8 mouse cellular contexts compared by ENCODE assay signal in the genomic region with DNA sequence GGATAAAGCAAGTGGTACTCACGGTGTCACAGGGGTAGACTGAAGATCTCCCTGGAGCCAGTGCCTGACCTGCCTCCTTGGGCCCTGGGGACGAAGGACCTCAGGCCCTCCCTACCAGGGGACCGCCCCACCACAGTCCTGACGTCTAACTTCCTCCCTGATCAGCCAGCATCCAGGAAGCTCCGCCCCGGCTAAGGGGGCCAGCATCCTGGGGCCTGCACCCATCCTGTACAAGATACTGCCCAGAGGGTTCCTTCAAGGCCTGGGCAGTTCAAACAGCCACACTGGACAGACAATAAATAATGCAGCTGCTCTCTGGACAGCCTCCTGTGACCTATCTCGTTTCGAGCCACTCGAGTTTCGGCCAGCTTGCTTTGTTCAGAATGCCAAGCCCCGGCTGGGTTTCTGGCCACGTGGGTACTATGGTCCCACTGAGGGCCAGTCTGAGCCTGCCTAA.
DNase-seq lines count a peak whose midpoint lies in the region; ATAC-seq and TF ChIP-seq lines count a peak whose summit lies in the region.

No protein-coding gene starts in this region.

- H3K4me2 ChIP-seq in hindbrain, embryonic 12.5 days (replicated peaks) = no peak overlapping the region
- H3K4me2 ChIP-seq in liver, embryonic 13.5 days = 0 out of 2 replicates have a peak overlapping the region, but pooled peaks have one; percentile 9

- WGBS in hindbrain, embryonic 10.5 days = 74% methylated on average over 12 of the region's 12 CpGs
- 72% methylated on average over 12 of the region's 12 CpGs for WGBS in hindbrain, embryonic 12.5 days
- 46% methylated on average over 12 of the region's 12 CpGs for WGBS in heart, adult 2 months
- 44% methylated on average over 12 of the region's 12 CpGs for WGBS in liver, embryonic 13.5 days (ENCODE audit: insufficient replicate concordance)

- H3K4me3 ChIP-seq in hindbrain, embryonic 10.5 days = no peak overlapping the region
- H3K4me3 ChIP-seq in hindbrain, embryonic 12.5 days = no peak overlapping the region
- no peak overlapping the region for H3K4me3 ChIP-seq in heart, adult 2 months
- H3K4me3 ChIP-seq in liver, embryonic 13.5 days (replicated peaks) = no peak overlapping the region

- no peak for ATAC-seq in hindbrain, embryonic 12.5 days (ENCODE audit: low FRiP score)
- ATAC-seq in liver, embryonic 13.5 days (ENCODE audit: low read depth) = peak; percentile 42

- H3K9me3 ChIP-seq in hindbrain, embryonic 10.5 days = no peaks in the 10 kb centered on the region
- H3K9me3 ChIP-seq in hindbrain, embryonic 12.5 days (replicated peaks) = no peaks in the 10 kb centered on the region
- H3K9me3 ChIP-seq in liver, embryonic 13.5 days (replicated peaks) = no peaks in the 10 kb centered on the region

- TF ChIP-seq EP300 in heart, adult 2 months (IDR thresholded peaks at IDR 0.05; ENCODE audit: insufficient read depth, low read depth, low read length) = no peak

- TF ChIP-seq POLR2A in heart, adult 2 months (IDR thresholded peaks at IDR 0.05; ENCODE audit: insufficient read depth, low read depth, low read length) = no peak

- H3K27ac ChIP-seq in hindbrain, embryonic 10.5 days = peak overlapping the region; percentile 71
- H3K27ac ChIP-seq in hindbrain, embryonic 12.5 days = no peak overlapping the region
- peak overlapping the region; percentile 59 for H3K27ac ChIP-seq in heart, adult 2 months
- 0 out of 2 replicates have a peak overlapping the region, but pooled peaks have one; percentile 20 for H3K27ac ChIP-seq in liver, embryonic 13.5 days

- DNase-seq in hindbrain, embryonic 10.5 days (ENCODE audit: low spot score) = no peak
- DNase-seq in heart, adult 2 months = peak; percentile 61 to 82
- no peak for DNase-seq in liver, embryonic 13.5 days
- DNase-seq in spleen, postnatal 36 days (ENCODE audit: low spot score in 2 of 2) = peak; percentile 90
- DNase-seq in adipocyte (ENCODE audit: low spot score) = no peak
- no peak for DNase-seq in layer of hippocampus, postnatal 25 days (ENCODE audit: extremely low spot score in 1 of 2, low spot score in 1 of 2)
- DNase-seq in right cerebral cortex, postnatal 36 days (ENCODE audit: low spot score in 2 of 2) = no peak

- no peak overlapping the region for H3K9ac ChIP-seq in hindbrain, embryonic 12.5 days
- no peak overlapping the region; the same call in 1 of the 2 replicates for H3K9ac ChIP-seq in heart, adult 2 months (ENCODE audit: low read depth, low read length)
- H3K9ac ChIP-seq in liver, embryonic 13.5 days = no peak overlapping the region

- H3K79me2 ChIP-seq in heart, adult 2 months (replicated peaks; ENCODE audit: control insufficient read depth, insufficient read depth, low read length) = no peaks in the 10 kb centered on the region

- H3K4me1 ChIP-seq in hindbrain, embryonic 10.5 days (replicated peaks) = peaks cover 51% of the 10 kb centered on the region
- H3K4me1 ChIP-seq in hindbrain, embryonic 12.5 days = peaks cover 32% of the 10 kb centered on the region
- H3K4me1 ChIP-seq in heart, adult 2 months (ENCODE audit: control insufficient read depth, insufficient read depth, low read length) = peaks cover 18% of the 10 kb centered on the region
- peaks cover 26% of the 10 kb centered on the region for H3K4me1 ChIP-seq in liver, embryonic 13.5 days (replicated peaks)

- no peak for TF ChIP-seq CTCF in heart, adult 2 months (IDR thresholded peaks at IDR 0.05)

- intact Hi-C loops in heart, adult 2 months (cut with DNase I) = no loop called here

- H3K36me3 ChIP-seq in hindbrain, embryonic 10.5 days = 0 out of 2 replicates have a peak, but pooled peaks cover 11% of the 10 kb centered on the region
- no peaks in the 10 kb centered on the region for H3K36me3 ChIP-seq in hindbrain, embryonic 12.5 days
- no peaks in the 10 kb centered on the region for H3K36me3 ChIP-seq in heart, adult 2 months (ENCODE audit: control insufficient read depth, insufficient read depth, low read length)
- H3K36me3 ChIP-seq in liver, embryonic 13.5 days = no peaks in the 10 kb centered on the region

- H3K27me3 ChIP-seq in hindbrain, embryonic 10.5 days (ENCODE audit: insufficient read depth, poor library complexity, severe bottlenecking) = no peaks in the 10 kb centered on the region
- no peaks in the 10 kb centered on the region for H3K27me3 ChIP-seq in hindbrain, embryonic 12.5 days
- H3K27me3 ChIP-seq in heart, adult 2 months (ENCODE audit: control insufficient read depth, insufficient read depth, low read length) = no peaks in the 10 kb centered on the region
- H3K27me3 ChIP-seq in liver, embryonic 13.5 days = no peaks in the 10 kb centered on the region

Comparison
In these comparisons a context has a peak if more than half of its experiments do, and no peak if none do; other contexts are left out.
1. DNase-seq: peak in heart, adult 2 months (2 of 2) and spleen, postnatal 36 days (2 of 2); none in hindbrain, embryonic 10.5 days (single experiment), liver, embryonic 13.5 days (single experiment), adipocyte (single experiment), layer of hippocampus, postnatal 25 days (0 of 2) and right cerebral cortex, postnatal 36 days (0 of 2).